Mouse (Mus musculus) naive thymus-derived CD4-positive, alpha-beta T cell, adult 5 months (primary cell): ENCODE data around the gene Rfesd. TPM values are rescaled to one million over a fixed set of nuclear protein-coding genes. Genes with fewer than 3 reads are reported as not detected.

Experiments
- polyA plus RNA-seq: library from polyadenylated mRNA; unstranded; fragments of 100-300 nt; shearing (Covaris generic); gene quantifications from one replicate; pipeline ENCODE4 v1.2.1, GENCODE M21; 2017

The Rfesd gene
- polyA plus RNA-seq: 9.8 TPM

DNA sequence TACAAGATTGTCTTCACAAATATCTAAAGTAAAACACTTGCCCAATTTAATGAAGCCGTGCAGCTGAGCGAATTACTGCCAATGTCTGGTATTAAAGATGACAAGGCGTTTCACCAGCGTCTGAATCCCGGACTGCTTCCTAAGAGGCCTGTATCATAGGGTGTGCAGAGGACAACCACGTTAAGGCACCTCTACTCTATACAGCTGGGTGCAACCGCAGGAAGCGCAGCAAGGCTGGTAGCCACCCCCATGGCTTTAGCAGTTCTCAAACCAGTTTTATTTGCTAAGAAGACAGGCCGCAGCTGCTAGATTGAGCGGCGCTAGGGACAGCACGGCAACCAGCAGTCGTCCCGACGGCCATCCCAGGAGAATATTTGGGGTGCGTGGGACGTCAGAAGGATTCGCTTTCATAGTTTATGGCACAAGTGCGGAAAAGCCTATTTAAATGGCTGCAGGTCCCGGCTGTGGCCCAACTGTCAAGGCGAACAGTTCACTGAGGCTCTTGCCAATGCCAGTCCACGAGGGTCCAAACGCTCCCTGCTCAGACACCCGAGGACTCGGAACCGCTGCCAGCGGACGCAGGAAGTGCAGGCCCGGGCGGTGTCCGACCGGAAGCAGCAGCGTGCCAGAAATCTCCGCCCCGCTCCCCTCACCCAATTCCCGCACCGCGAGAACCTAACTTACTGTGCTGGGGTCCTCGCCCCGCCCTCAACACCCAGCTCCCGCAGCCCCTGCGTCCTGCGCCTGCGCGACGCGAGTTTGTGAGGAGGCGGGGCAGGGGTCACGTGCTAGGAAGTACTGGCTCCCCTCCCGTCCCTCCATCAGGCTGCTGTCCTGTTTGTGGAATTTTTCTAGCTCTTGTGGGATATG is at the start of gene Rfesd:
TSS of gene Rfesd (minus strand) at position 746 of the 870 bp plus-strand sequence.

DNA sequence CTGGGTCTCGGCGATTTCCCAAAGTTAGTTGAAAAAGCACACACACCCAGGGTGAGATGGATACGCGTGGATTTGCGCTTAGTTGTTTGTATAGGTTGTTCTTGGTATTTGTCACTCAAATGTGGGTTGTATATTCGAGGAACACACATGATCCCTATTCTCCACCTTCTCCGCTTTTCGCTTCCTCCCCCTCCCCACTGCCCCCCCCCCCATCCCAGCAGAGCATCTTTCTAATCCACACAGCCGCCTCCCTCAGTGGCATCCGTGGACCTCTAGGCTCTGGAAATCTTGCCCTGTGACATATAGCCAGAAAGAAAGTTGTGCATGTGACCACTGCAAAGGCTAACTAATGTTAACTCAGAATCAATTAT is 38.4 kb upstream of the Rfesd start, which contains the start of gene Gpr150:
TSS of gene Gpr150 (minus strand) at position 101 of the 371 bp plus-strand sequence.

DNA sequence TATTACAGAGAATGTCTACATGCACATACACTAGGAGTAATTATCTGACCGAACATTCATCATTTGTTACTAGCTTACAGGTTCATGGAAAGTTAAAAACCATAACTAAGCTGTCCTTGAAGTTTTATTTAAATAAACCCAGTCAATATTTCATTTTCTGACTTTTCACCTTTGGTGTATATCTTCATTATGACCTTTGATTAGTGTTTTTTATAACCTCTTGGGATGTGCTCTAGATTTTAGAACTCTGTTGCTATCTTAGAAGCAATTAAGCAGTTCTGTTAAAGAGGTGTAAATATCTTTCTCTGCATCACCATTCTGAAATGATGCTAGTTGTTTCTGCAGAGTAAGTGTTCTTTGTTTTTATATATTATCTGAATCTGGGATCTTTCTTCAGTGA is 51.7 kb downstream of the Rfesd start, which contains the start of gene Spata9:
TSS of gene Spata9 (plus strand) at position 301 of the 400 bp plus-strand sequence.

Other genes with a start within 250 kb of the Rfesd start
- 21.9 TPM for gene Glrx, start 178.9 kb downstream of the Rfesd start, polyA plus RNA-seq
- gene Rhobtb3, start 74.8 kb downstream of the Rfesd start, polyA plus RNA-seq: 0.09 TPM
- gene Spata9, start 51.6 kb downstream of the Rfesd start, polyA plus RNA-seq: not detected
- not detected for gene Gpr150, start 38.3 kb upstream of the Rfesd start, polyA plus RNA-seq
- gene Arsk, start 79.9 kb upstream of the Rfesd start, polyA plus RNA-seq: 2.9 TPM
- 25.6 TPM for gene Ttc37, start 80.0 kb upstream of the Rfesd start, polyA plus RNA-seq